Mouse (Mus musculus) c-Kit-negative CD71-positive TER-119-positive erythroid progenitor cells, embryonic 14.5 days (primary cell): ENCODE results near the gene Suclg2.

Experiments used
- DNase-seq: peaks from one replicate; pipeline ENCODE4 v3.0.0-alpha.2; 2013; ENCODE audit warnings: low read depth, low spot score

Suclg2 gene

GRCm38 (mm10) chr6:95479801-95480200, 238.8 kb downstream of the Suclg2 start:
- DNase-seq = no peak

GRCm38 (mm10) chr6:95469521-95469920, 249.1 kb downstream of the Suclg2 start:
- DNase-seq = no peak

- DNase-seq = no peak
These were observed 253.3 kb downstream of the Suclg2 start for GRCm38 (mm10) chr6:95465322-95465721.

GRCm38 (mm10) chr6:95459372-95459771, 259.2 kb downstream of the Suclg2 start:
- DNase-seq = no peak

- no peak for DNase-seq
These were observed 272.4 kb downstream of the Suclg2 start for GRCm38 (mm10) chr6:95446151-95446550.

- DNase-seq = no peak
These were observed 273.6 kb downstream of the Suclg2 start for GRCm38 (mm10) chr6:95445036-95445435.
